Mouse (Mus musculus): Measurements from ENCODE around the gene Ring1.
"Not testable (repeated sequence)": the region's sequence is repeated elsewhere in the genome, so short reads cannot be mapped to it uniquely, and the experiment has no call there.

Ring1 gene

GRCm38 (mm10) chr17:33991788-33992664, 32.5 kb downstream of the Ring1 start:
- DNase-seq (ENCODE audit: low read depth, low spot score), result peak; percentile 90
- Histone ChIP-seq H3K27me3 (ENCODE audit: control insufficient read depth, insufficient read depth, low read length, poor library complexity, severe bottlenecking) (no peaks in the 10 kb centered on the region), H3K36me3 (ENCODE audit: control insufficient read depth, insufficient read depth, low read length, poor library complexity, severe bottlenecking) (peaks cover 13% of the 10 kb centered on the region)

GRCm38 (mm10) chr17:33982136-33982535, 42.3 kb downstream of the Ring1 start:
- H3K27me3 ChIP-seq (ENCODE audit: control insufficient read depth, insufficient read depth, low read length, poor library complexity, severe bottlenecking); H3K36me3 ChIP-seq (ENCODE audit: control insufficient read depth, insufficient read depth, low read length, poor library complexity, severe bottlenecking): not testable (repeated sequence)
- DNase-seq (ENCODE audit: low read depth, low spot score), result peak; percentile 82

GRCm38 (mm10) chr17:33981192-33981909, 43.1 kb downstream of the Ring1 start:
- not testable (repeated sequence) for H3K27me3 ChIP-seq (ENCODE audit: control insufficient read depth, insufficient read depth, low read length, poor library complexity, severe bottlenecking); H3K36me3 ChIP-seq (ENCODE audit: control insufficient read depth, insufficient read depth, low read length, poor library complexity, severe bottlenecking)
- peak; percentile 97 for DNase-seq (ENCODE audit: low read depth, low spot score)

DNA sequence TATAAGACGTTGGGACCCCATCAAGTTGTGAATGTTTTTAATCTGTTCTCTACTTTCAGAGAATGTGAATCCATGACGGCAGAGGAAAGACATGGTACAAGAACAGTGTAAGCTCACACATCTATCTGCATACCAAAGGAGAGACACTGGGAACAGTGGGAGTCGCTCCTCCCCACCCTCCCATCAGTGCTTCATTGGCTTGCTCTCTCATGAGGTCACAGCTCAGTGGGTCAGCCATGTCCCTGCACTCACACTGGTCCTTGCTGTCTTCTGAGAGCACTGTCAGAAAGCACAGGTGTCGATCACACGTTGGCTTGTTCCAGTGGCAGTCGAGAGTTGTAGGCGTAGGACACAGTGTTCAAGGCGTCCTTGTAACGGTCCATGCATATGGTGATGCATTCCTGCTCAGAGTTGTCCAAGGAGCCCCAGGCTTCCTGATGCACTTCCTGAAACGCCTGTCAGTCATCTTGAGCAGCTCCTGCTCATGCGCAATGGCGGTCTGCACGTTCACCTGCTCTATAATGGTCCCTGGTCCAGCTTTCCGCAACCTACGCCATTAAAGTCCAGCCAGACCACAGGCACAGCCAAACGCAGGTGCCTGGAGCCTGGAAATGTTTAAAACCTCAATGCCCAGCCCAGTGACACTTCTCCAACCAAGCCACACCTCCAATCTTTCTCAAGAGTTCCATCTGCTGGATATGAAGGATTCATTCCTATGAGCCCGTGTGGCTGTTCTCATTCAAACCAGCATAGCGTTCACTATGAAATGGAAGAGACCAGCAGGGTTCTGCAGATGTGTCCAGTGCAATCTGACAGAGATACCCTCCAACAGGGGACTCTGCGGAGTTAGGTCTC, 44.1 kb downstream of the Ring1 start:
- no peak for DNase-seq (ENCODE audit: low read depth, low spot score)
- no peaks in the 10 kb centered on the region; the same call in 1 of the 2 replicates for H3K27me3 ChIP-seq (ENCODE audit: control insufficient read depth, insufficient read depth, low read length, poor library complexity, severe bottlenecking)
- H3K36me3 ChIP-seq (ENCODE audit: control insufficient read depth, insufficient read depth, low read length, poor library complexity, severe bottlenecking), result no peaks in the 10 kb centered on the region; the same call in 1 of the 2 replicates

DNA sequence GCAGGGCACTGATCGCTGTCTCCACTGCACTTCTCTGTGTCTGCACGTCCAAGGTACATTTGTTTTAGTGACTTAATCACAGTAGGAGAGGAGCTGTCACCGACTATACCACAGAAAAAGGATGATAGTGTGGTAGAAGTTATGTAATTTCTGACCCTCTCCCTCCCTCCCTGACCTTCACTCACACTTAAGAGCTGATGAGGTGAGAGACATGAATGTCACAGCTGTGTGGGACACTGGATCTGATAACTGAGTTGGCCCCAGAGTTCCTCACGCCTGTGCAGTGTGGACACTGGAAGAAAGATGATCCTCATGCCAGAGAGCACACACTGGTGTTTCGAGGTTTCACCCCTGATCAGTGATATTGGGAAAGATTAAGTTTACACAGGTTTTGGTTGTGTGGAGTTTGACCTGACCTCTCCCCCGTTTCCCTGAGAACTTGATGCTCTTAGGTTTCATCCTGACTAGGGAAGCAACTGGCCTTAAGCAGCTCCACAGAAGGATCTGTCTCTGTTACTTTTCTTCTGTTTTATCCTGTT, 44.9 kb downstream of the Ring1 start:
- peaks cover 2% of the 10 kb centered on the region; the same call in 1 of the 2 replicates for H3K36me3 ChIP-seq (ENCODE audit: control insufficient read depth, insufficient read depth, low read length, poor library complexity, severe bottlenecking)
- DNase-seq (ENCODE audit: low read depth, low spot score), result no peak

DNA sequence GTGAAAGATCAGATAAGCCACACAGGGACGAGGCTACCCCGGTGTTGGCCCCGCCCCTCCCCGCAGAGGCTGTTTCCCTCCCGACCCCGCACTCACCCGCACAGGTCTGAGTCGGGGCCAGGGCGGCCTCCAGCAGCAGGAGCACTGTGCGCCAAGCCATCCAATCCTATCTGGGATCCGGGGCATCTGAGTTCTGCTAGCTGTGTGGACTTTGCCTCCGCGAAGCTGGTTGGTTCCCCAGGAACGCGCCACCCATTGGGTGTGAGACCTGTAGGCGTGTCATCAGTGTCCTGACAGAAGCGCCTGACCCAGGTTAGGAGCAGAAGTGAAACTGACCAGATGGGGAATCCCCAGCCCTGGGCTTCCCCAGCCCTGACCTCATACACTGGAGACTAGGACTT, 45.8 kb downstream of the Ring1 start:
- peak; percentile 98 for DNase-seq (ENCODE audit: low read depth, low spot score)
- peaks cover 5% of the 10 kb centered on the region; the same call in 1 of the 2 replicates for H3K36me3 ChIP-seq (ENCODE audit: control insufficient read depth, insufficient read depth, low read length, poor library complexity, severe bottlenecking)
- H3K27me3 ChIP-seq (ENCODE audit: control insufficient read depth, insufficient read depth, low read length, poor library complexity, severe bottlenecking), result no peaks in the 10 kb centered on the region

More for the DNA sequence above, 44.9 kb downstream of the Ring1 start:
- no peaks in the 10 kb centered on the region for H3K27me3 ChIP-seq (ENCODE audit: control insufficient read depth, insufficient read depth, low read length, poor library complexity, severe bottlenecking)

- Histone ChIP-seq H3K27me3 (ENCODE audit: control insufficient read depth, insufficient read depth, low read length, poor library complexity, severe bottlenecking) (no peaks in the 10 kb centered on the region), H3K36me3 (ENCODE audit: control insufficient read depth, insufficient read depth, low read length, poor library complexity, severe bottlenecking) (peaks cover 5% of the 10 kb centered on the region; the same call in 1 of the 2 replicates)
- DNase-seq (ENCODE audit: low read depth, low spot score), result no peak
These were observed 46.5 kb downstream of the Ring1 start for GRCm38 (mm10) chr17:33977861-33978557.

GRCm38 (mm10) chr17:33973572-33973971, 50.9 kb downstream of the Ring1 start:
- H3K27me3 ChIP-seq (ENCODE audit: control insufficient read depth, insufficient read depth, low read length, poor library complexity, severe bottlenecking), result no peaks in the 10 kb centered on the region
- H3K36me3 ChIP-seq (ENCODE audit: control insufficient read depth, insufficient read depth, low read length, poor library complexity, severe bottlenecking), result peaks cover 5% of the 10 kb centered on the region; the same call in 1 of the 2 replicates
- no peak for DNase-seq (ENCODE audit: low read depth, low spot score)

DNA sequence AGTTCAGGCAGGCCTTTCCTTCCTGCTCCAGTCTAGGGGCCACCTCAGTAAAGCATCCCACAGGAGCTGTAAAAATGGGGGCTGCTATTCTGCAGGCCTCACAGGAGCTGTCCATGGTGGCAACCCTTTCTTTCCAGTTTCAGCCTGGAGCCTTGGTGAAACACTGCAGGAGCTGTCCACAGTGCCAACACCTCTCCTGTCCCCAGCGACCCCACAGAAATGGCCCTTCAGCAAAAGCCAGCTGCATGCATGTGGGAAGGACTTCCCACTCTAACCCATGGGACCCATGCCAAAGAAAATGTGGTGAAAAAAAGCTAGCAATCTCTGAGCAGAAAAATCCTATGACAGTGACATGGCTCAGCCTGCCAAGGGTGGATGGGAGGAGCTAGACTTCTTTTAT, 51.8 kb downstream of the Ring1 start:
- H3K27me3 ChIP-seq (ENCODE audit: control insufficient read depth, insufficient read depth, low read length, poor library complexity, severe bottlenecking), result no peaks in the 10 kb centered on the region
- H3K36me3 ChIP-seq (ENCODE audit: control insufficient read depth, insufficient read depth, low read length, poor library complexity, severe bottlenecking), result peaks cover 5% of the 10 kb centered on the region; the same call in 1 of the 2 replicates
- no peak for DNase-seq (ENCODE audit: low read depth, low spot score)

All from splenic B cell, adult 2 months (primary cell).